Mouse (Mus musculus) embryonic facial prominence, embryonic 14.5 days (tissue): ENCODE results near the gene Mdga1. TPM values are rescaled to one million over a fixed set of nuclear protein-coding genes. Genes with fewer than 3 reads are reported as not detected.

Experiments
- ATAC-seq: fragments of 200-750 bp; cut with Nextera tagmentation; 2 replicates; pipeline ENCODE4 v1.8.0; 2017; ENCODE audit warnings: low read depth, moderate number of reproducible peaks, moderate TSS enrichment
- DNase-seq: peaks from one replicate; pipeline ENCODE4 v3.0.0-alpha.2; 2015; ENCODE audit warnings: low spot score
- H3K27ac ChIP-seq: fragments of 300-500 bp; sonication (generic); replicated peaks from 2 replicates; pipeline ENCODE4 v1.5.1; 2014; ENCODE audit warnings: low read depth, mild to moderate bottlenecking, low read length, moderate library complexity
- H3K27me3 ChIP-seq: fragments of 300-500 bp; sonication (generic); replicated peaks from 2 replicates; pipeline ENCODE4 v1.6.1; 2014; ENCODE audit warnings: low read length; ENCODE audit not compliant: control insufficient read depth, insufficient read depth
- H3K36me3 ChIP-seq: fragments of 300-500 bp; sonication (generic); 2 replicates; pipeline ENCODE4 v1.6.1; 2014; ENCODE audit warnings: low read length, mixed read lengths; ENCODE audit not compliant: control insufficient read depth, insufficient read depth
- H3K4me1 ChIP-seq: fragments of 300-500 bp; sonication (generic); 2 replicates; pipeline ENCODE4 v1.6.1; 2014; ENCODE audit warnings: antibody characterized with exemption, low read length; ENCODE audit not compliant: control insufficient read depth, insufficient read depth
- H3K4me2 ChIP-seq: fragments of 300-500 bp; sonication (generic); 2 replicates; pipeline ENCODE4 v1.6.1; 2014; ENCODE audit warnings: low read depth, mild to moderate bottlenecking, low read length, moderate library complexity, mixed read lengths
- H3K4me3 ChIP-seq: fragments of 300-500 bp; sonication (generic); 2 replicates; pipeline ENCODE4 v1.5.1; 2014; ENCODE audit warnings: low read depth, mild to moderate bottlenecking, low read length
- H3K9ac ChIP-seq: fragments of 300-500 bp; sonication (generic); 2 replicates; pipeline ENCODE4 v1.6.1; 2014; ENCODE audit warnings: low read depth, mild to moderate bottlenecking, low read length, moderate library complexity, mixed read lengths
- H3K9me3 ChIP-seq: fragments of 300-500 bp; sonication (generic); 2 replicates; pipeline ENCODE4 v1.6.1; 2016; ENCODE audit warnings: low read length; ENCODE audit not compliant: control insufficient read depth
- WGBS: fragments of 180-500 bp; shearing (Covaris S2); extraction: QIAGEN DNeasy Blood & Tissue Kit; methylation state at CpG from one replicate; pipeline ENCODE4 v1.1.7; 2014; 5-methylcytosine and 5-hydroxymethylcytosine counted together
- polyA plus RNA-seq: library from polyadenylated mRNA; unstranded; fragments of >200 nt; fragmentation: Nextera tagmentation; extraction: Ambion mirVana; gene quantifications from 2 replicates; pipeline ENCODE4 v1.2.1, GENCODE M21; 2014

The Mdga1 gene
- polyA plus RNA-seq, 1 experiment from 2014 or later, result 5.3 TPM

DNA sequence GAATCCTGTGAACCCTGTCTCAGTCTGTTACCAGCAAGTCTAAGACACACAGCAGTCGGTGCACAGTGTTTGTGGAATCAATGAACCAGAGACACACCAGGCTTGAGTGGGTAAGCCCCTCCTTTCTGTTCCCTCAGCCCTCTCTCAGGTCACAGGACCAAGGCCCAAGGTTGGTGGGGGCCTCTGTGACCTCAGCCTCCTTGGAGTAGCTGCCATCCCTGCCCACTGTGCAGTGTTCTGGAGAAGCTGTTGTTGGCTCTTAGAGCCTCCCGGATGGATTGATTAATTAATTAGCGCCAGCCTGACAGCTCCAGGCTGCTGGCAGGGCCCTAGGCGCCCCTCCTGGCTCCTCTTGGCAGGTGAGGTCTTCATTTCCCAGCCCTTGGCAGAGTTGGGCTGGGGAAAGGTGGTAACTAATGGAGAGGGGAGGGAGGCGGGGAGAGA lies 22.6 kb downstream of the Mdga1 start:
- WGBS, result 57% methylated on average over 5 of the region's 5 CpGs
- H3K36me3 ChIP-seq, result no peaks in the 10 kb centered on the region
- H3K9ac ChIP-seq, result no peak overlapping the region
- H3K27ac ChIP-seq, result no peak overlapping the region
- H3K4me3 ChIP-seq, result no peak overlapping the region
- H3K9me3 ChIP-seq, result no peaks in the 10 kb centered on the region
- H3K4me1 ChIP-seq, result no peaks in the 10 kb centered on the region
- no peaks in the 10 kb centered on the region for H3K27me3 ChIP-seq
- DNase-seq (no peak), ATAC-seq (no peak)
- no peak overlapping the region for H3K4me2 ChIP-seq

DNA sequence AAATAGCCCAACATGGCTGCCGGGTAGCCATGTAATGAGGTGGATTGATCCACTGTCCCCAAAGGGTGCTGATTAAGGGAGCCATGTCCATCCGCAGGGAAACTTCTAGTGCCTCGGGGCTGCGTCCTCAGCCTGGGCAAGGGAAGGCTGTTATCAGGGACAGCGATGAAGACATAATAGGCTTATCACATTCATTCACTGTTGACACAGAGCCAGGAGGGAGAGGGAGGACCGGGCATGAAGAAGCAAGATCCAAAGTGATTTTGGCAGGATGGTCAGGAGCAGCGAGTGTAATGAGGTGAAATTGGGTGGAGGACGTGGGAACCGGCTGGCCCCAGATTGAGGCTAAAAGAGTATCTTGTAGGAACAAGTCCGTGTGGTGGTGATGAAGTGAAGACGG lies 25.5 kb downstream of the Mdga1 start:
- Histone ChIP-seq H3K36me3 (no peaks in the 10 kb centered on the region), H3K27ac (no peak overlapping the region), H3K9me3 (no peaks in the 10 kb centered on the region), H3K9ac (no peak overlapping the region), H3K4me1 (no peaks in the 10 kb centered on the region), H3K4me2 (no peak overlapping the region), H3K27me3 (no peaks in the 10 kb centered on the region), H3K4me3 (no peak overlapping the region)
- no peak for DNase-seq
- no peak for ATAC-seq
- WGBS, result 79% methylated on average over 11 of the region's 11 CpGs

DNA sequence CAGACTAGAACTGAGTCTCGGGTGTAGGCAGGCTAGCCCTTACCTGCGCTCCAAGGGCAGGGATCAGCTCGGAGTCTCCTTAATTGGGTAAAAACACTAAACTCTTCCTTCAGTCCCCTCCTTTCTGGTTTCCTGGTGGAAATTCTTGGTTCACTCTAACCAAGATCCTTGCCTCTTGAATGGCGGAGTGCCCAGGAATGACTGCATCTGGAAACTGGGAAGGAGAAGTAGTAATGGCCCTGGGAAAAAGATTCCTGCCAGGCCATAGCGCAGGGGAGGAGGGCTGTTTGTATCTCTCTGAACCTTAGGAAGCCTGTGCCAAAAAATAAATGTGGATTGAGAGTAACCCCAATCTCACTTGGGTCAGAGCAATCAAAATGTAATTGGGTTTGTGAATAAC lies 30.9 kb downstream of the Mdga1 start:
- H3K27me3 ChIP-seq, result no peaks in the 10 kb centered on the region
- WGBS, result 81% methylated on average over 5 of the region's 5 CpGs
- no peak for ATAC-seq
- no peak overlapping the region for H3K4me2 ChIP-seq
- H3K9ac ChIP-seq, result no peak overlapping the region
- no peaks in the 10 kb centered on the region for H3K9me3 ChIP-seq
- H3K36me3 ChIP-seq, result no peaks in the 10 kb centered on the region
- H3K4me3 ChIP-seq, result no peak overlapping the region
- no peaks in the 10 kb centered on the region for H3K4me1 ChIP-seq
- H3K27ac ChIP-seq, result no peak overlapping the region
- DNase-seq, result peak; percentile 55

DNA sequence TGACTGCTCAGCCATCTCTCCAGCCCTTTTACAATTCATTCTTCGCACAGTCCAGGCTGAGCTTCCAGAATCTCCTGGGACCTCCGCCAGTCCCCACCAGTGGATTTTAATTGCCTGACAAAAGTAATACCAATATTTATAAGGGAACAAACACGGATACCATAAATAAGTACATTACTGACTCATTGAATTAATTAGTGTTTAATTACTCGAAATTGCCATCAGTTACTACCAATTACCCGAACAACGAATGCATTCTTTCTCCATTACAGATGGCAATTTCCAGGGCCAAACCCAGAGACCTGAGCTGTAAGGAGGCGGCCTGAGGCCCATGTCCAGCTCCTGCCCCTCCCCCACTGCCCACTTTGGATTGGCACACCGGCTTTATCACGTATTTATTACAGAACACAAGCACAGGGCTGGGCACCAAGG lies 32.5 kb downstream of the Mdga1 start:
- no peaks in the 10 kb centered on the region for H3K36me3 ChIP-seq
- H3K4me2 ChIP-seq, result no peak overlapping the region
- H3K27ac ChIP-seq, result no peak overlapping the region
- DNase-seq (no peak), ATAC-seq (no peak)
- H3K9ac ChIP-seq, result no peak overlapping the region
- 72% methylated on average over 9 of the region's 9 CpGs for WGBS
- no peak overlapping the region for H3K4me3 ChIP-seq
- no peaks in the 10 kb centered on the region for H3K27me3 ChIP-seq
- no peaks in the 10 kb centered on the region for H3K9me3 ChIP-seq
- no peaks in the 10 kb centered on the region for H3K4me1 ChIP-seq

DNA sequence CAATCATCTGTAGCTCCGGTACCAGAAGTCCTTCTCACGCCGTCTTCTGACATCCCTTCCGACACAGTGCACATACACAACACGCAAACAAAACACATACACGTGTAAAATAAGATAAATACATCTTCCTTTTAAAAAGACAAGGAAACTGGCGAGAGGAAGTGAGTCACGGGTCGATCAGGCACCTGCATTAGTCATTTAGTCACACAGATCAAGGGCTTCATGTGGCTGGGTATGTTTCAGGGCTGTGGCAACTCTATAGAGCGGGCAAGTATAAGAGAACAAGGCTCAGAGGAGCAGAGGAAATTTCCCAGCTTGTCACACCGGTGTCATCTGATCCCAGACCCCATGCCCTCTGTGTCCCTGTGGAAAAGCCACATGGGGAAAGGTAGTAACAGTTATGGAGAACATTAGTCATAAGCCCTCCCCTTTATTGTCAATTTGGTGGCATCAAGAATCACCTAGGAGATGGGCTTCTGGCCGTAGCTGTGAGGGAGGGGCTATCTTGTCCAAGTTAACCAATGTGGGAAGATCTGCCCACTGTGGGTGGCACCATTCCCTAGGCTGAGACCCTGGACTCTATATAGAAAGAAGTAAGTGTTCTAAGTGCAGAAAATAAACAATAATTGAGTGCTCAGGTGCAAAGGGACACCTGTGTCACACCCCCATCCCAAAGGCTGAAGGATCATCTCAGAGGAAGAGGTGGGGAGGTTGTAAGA lies 35.6 kb downstream of the Mdga1 start:
- Histone ChIP-seq H3K9ac (no peak overlapping the region), H3K9me3 (no peaks in the 10 kb centered on the region), H3K27me3 (0 out of 2 replicates have a peak, but pooled peaks cover 2% of the 10 kb centered on the region), H3K4me1 (no peaks in the 10 kb centered on the region), H3K4me2 (no peak overlapping the region), H3K27ac (no peak overlapping the region), H3K4me3 (no peak overlapping the region), H3K36me3 (no peaks in the 10 kb centered on the region)
- WGBS, result 80% methylated on average over 12 of the region's 12 CpGs
- no peak for ATAC-seq
- no peak for DNase-seq

DNA sequence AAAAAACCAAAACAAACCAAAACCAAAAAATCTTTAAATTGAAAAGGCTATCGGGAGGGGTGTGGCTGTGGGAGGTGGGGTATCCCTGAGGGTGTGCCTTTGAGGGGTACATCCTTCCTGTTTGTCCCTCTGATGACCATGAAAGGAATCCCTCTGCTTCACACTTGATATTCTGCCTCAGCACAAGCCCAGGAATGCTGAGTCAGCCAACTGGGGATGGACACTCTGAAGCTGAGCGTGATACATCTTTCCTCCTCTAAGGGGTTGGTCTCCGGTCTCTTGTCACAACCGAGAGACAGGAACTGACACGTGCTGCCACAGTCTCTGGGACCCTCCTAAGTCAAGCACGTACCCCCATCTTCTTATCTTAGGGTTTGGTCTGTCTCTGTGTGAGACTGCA lies 37.1 kb downstream of the Mdga1 start:
- DNase-seq, result no peak
- WGBS, result 81% methylated on average over 6 of the region's 6 CpGs
- 0 out of 2 replicates have a peak, but pooled peaks cover 2% of the 10 kb centered on the region for H3K27me3 ChIP-seq

DNA sequence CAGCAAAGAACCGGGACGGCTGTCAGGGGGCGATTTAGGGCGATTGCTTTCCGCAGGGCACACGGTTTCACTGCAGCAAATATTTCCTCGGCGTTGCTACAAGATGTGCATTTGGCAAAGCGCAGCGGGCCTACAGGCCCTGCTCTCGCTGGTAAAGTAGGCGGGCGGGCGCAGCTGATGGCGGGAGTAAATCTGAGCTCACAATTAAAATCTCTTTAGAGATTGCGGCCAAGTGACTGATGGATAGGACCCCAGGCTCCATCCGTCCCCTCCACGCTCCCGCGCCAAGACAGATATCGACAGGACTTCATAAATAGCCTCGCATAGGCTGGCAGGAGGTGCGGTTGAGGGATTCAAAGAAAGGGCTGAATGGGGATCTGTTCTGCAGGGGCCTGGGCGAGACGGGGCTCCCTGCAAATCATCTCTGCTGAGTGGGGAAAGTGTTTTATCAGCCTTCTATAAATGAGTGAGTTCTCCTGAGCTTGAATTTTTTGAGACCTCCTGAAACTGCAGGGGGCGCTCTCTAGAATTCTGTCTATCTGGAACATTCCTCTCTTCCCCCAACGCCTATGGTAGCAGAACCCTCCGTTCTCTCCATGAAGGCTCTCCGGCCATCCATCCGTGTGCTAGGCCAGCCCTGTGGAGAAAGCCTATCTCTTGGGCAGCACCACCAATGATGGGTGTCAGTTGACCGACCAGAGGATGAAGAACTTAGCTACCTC lies 38.5 kb downstream of the Mdga1 start:
- no peak overlapping the region for H3K27ac ChIP-seq
- no peak overlapping the region for H3K9ac ChIP-seq
- no peaks in the 10 kb centered on the region for H3K9me3 ChIP-seq
- no peaks in the 10 kb centered on the region for H3K36me3 ChIP-seq
- ATAC-seq (no peak), DNase-seq (no peak)
- no peaks in the 10 kb centered on the region for H3K4me1 ChIP-seq
- 0 out of 2 replicates have a peak, but pooled peaks cover 2% of the 10 kb centered on the region for H3K27me3 ChIP-seq
- no peak overlapping the region for H3K4me2 ChIP-seq
- WGBS, result 86% methylated on average over 31 of the region's 31 CpGs
- H3K4me3 ChIP-seq, result no peak overlapping the region

More for the DNA sequence above, 37.1 kb downstream of the Mdga1 start:
- no peak overlapping the region for H3K4me3 ChIP-seq
- no peak overlapping the region for H3K9ac ChIP-seq
- no peaks in the 10 kb centered on the region for H3K4me1 ChIP-seq
- H3K9me3 ChIP-seq, result no peaks in the 10 kb centered on the region
- no peak overlapping the region for H3K4me2 ChIP-seq
- ATAC-seq, result no peak
- no peaks in the 10 kb centered on the region for H3K36me3 ChIP-seq
- H3K27ac ChIP-seq, result no peak overlapping the region

DNA sequence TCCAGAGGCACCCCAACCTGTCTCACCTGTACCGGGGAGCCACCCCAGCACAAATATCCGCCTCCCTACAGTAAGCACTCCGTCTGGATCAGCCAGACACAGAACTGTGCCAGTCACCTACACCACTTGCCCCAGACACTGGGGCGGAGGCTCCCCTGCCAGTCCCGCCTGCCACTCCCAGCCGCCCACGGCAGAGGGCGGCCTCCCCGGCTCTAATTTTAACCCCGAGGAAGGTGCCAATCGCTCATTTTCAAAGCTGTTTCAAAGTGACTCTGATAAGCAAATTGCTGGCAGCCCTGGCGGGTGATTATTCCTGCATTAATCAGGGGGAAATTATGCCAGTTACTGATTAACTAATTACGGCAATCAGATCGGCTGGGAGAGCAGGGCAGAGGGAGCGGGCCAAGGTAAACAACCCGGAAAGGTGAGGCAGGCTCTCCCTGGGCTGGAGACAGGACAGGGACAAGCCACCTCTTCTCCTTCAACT lies 41.1 kb downstream of the Mdga1 start:
- no peaks in the 10 kb centered on the region for H3K36me3 ChIP-seq
- no peak overlapping the region for H3K4me2 ChIP-seq
- ATAC-seq (no peak), DNase-seq (no peak)
- 0 out of 2 replicates have a peak, but pooled peaks cover 2% of the 10 kb centered on the region for H3K27me3 ChIP-seq
- 45% methylated on average over 16 of the region's 16 CpGs for WGBS
- H3K4me1 ChIP-seq, result no peaks in the 10 kb centered on the region
- no peak overlapping the region for H3K9ac ChIP-seq
- H3K27ac ChIP-seq, result no peak overlapping the region
- no peaks in the 10 kb centered on the region for H3K9me3 ChIP-seq
- no peak overlapping the region for H3K4me3 ChIP-seq
